Mouse (Mus musculus) kidney, embryonic 15.5 days (tissue): ENCODE results near the gene F2r. TPM values are rescaled to one million over a fixed set of nuclear protein-coding genes. Genes with fewer than 3 reads are reported as not detected.

Experiments
- ATAC-seq: fragments of 200-750 bp; cut with Nextera tagmentation; replicated peaks from 2 replicates; pipeline ENCODE4 v1.8.0; 2017; ENCODE audit warnings: moderate TSS enrichment; ENCODE audit not compliant: low FRiP score
- H3K27ac ChIP-seq: fragments of 300-500 bp; sonication (generic); 2 replicates; pipeline ENCODE4 v1.5.1; 2015; ENCODE audit warnings: mild to moderate bottlenecking, inconsistent platforms
- H3K27me3 ChIP-seq: fragments of 300-500 bp; sonication (generic); 2 replicates; pipeline ENCODE4 v1.6.1; 2015; ENCODE audit warnings: inconsistent platforms
- H3K36me3 ChIP-seq: fragments of 300-500 bp; sonication (generic); 2 replicates; pipeline ENCODE4 v1.6.1; 2015; ENCODE audit warnings: inconsistent platforms
- H3K4me1 ChIP-seq: fragments of 300-500 bp; sonication (generic); 2 replicates; pipeline ENCODE4 v1.6.1; 2015; ENCODE audit warnings: inconsistent platforms
- H3K4me2 ChIP-seq: fragments of 300-500 bp; sonication (generic); 2 replicates; pipeline ENCODE4 v1.6.1; 2015; ENCODE audit warnings: moderate library complexity, mild to moderate bottlenecking, inconsistent platforms
- H3K4me3 ChIP-seq: fragments of 300-500 bp; sonication (generic); replicated peaks from 2 replicates; pipeline ENCODE4 v1.5.1; 2015; ENCODE audit warnings: mild to moderate bottlenecking, inconsistent platforms
- H3K9ac ChIP-seq: fragments of 300-500 bp; sonication (generic); 2 replicates; pipeline ENCODE4 v1.6.1; 2015; ENCODE audit warnings: mild to moderate bottlenecking, inconsistent platforms
- H3K9me3 ChIP-seq: fragments of 300-500 bp; sonication (generic); replicated peaks from 2 replicates; pipeline ENCODE4 v1.6.1; 2016; ENCODE audit warnings: inconsistent platforms
- WGBS: fragments of 180-500 bp; shearing (Covaris S2); methylation state at CpG from one replicate; pipeline ENCODE4 v1.1.7; 2015; ENCODE audit warnings: mixed read lengths; 5-methylcytosine and 5-hydroxymethylcytosine counted together
- polyA plus RNA-seq: library from polyadenylated mRNA; unstranded; fragments of >200 nt; fragmentation: Nextera tagmentation; extraction: Ambion mirVana; gene quantifications from 2 replicates; pipeline ENCODE4 v1.2.1, GENCODE M21; 2015

F2r gene
- polyA plus RNA-seq, 1 experiment from 2014 or later, result 126 TPM

- 62% methylated on average over 7 of the region's 7 CpGs for WGBS
- H3K27ac ChIP-seq, result no peak overlapping the region
- peaks cover 41% of the 10 kb centered on the region for H3K4me1 ChIP-seq
- no peak overlapping the region for H3K4me2 ChIP-seq
- H3K27me3 ChIP-seq, result no peaks in the 10 kb centered on the region
- H3K4me3 ChIP-seq, result no peak overlapping the region
- no peaks in the 10 kb centered on the region for H3K9me3 ChIP-seq
- no peak overlapping the region for H3K9ac ChIP-seq
- no peaks in the 10 kb centered on the region for H3K36me3 ChIP-seq
- no peak for ATAC-seq
Measured at GRCm38 (mm10) chr13:95643740-95644139, 25.5 kb upstream of the F2r start.

- peak; percentile 61 for ATAC-seq
- Histone ChIP-seq H3K9me3 (no peaks in the 10 kb centered on the region), H3K9ac (no peak overlapping the region), H3K4me3 (no peak overlapping the region), H3K4me1 (peaks cover 42% of the 10 kb centered on the region), H3K4me2 (no peak overlapping the region), H3K27me3 (no peaks in the 10 kb centered on the region), H3K27ac (0 out of 2 replicates have a peak overlapping the region, but pooled peaks have one; percentile 42), H3K36me3 (no peaks in the 10 kb centered on the region)
- 72% methylated on average over 17 of the region's 17 CpGs for WGBS
Measured at GRCm38 (mm10) chr13:95641061-95641986, 23.0 kb upstream of the F2r start.

- ATAC-seq, result no peak
- H3K36me3 ChIP-seq, result no peaks in the 10 kb centered on the region
- no peak overlapping the region for H3K4me2 ChIP-seq
- 0 out of 2 replicates have a peak overlapping the region, but pooled peaks have one; percentile 42 for H3K27ac ChIP-seq
- no peaks in the 10 kb centered on the region for H3K9me3 ChIP-seq
- 90% methylated on average over 1 of the region's 1 CpGs for WGBS
- no peak overlapping the region for H3K4me3 ChIP-seq
- H3K4me1 ChIP-seq, result peaks cover 39% of the 10 kb centered on the region
- no peak overlapping the region for H3K9ac ChIP-seq
- H3K27me3 ChIP-seq, result no peaks in the 10 kb centered on the region
Measured at GRCm38 (mm10) chr13:95640408-95640807, 22.1 kb upstream of the F2r start.

GRCm38 (mm10) chr13:95639336-95640116 is 21.2 kb upstream of the F2r start:
- Histone ChIP-seq H3K4me1 (peaks cover 39% of the 10 kb centered on the region), H3K4me2 (no peak overlapping the region), H3K9me3 (no peaks in the 10 kb centered on the region), H3K27me3 (no peaks in the 10 kb centered on the region), H3K4me3 (no peak overlapping the region), H3K27ac (peak overlapping the region; percentile 79), H3K9ac (no peak overlapping the region), H3K36me3 (no peaks in the 10 kb centered on the region)
- 52% methylated on average over 15 of the region's 15 CpGs for WGBS
- ATAC-seq, result no peak

- peak; percentile 49 for ATAC-seq
- Histone ChIP-seq H3K27ac (peak overlapping the region; percentile 79), H3K9ac (no peak overlapping the region), H3K9me3 (no peaks in the 10 kb centered on the region), H3K27me3 (no peaks in the 10 kb centered on the region), H3K36me3 (no peaks in the 10 kb centered on the region), H3K4me3 (no peak overlapping the region), H3K4me2 (no peak overlapping the region), H3K4me1 (peaks cover 39% of the 10 kb centered on the region)
- WGBS, result 19% methylated on average over 5 of the region's 5 CpGs
Measured at GRCm38 (mm10) chr13:95638894-95639293, 20.6 kb upstream of the F2r start.

GRCm38 (mm10) chr13:95637737-95638136 is 19.4 kb upstream of the F2r start:
- Histone ChIP-seq H3K9me3 (no peaks in the 10 kb centered on the region), H3K9ac (no peak overlapping the region), H3K4me3 (no peak overlapping the region), H3K4me1 (peaks cover 39% of the 10 kb centered on the region), H3K27me3 (no peaks in the 10 kb centered on the region), H3K36me3 (no peaks in the 10 kb centered on the region), H3K4me2 (no peak overlapping the region), H3K27ac (peak overlapping the region; percentile 79; the same call in 1 of the 2 replicates)
- ATAC-seq, result no peak
- 82% methylated on average over 10 of the region's 10 CpGs for WGBS

- Histone ChIP-seq H3K4me2 (no peak overlapping the region), H3K27me3 (no peaks in the 10 kb centered on the region), H3K9ac (no peak overlapping the region), H3K27ac (no peak overlapping the region), H3K4me1 (peaks cover 25% of the 10 kb centered on the region), H3K36me3 (0 out of 2 replicates have a peak, but pooled peaks cover 5% of the 10 kb centered on the region), H3K4me3 (no peak overlapping the region), H3K9me3 (no peaks in the 10 kb centered on the region)
- ATAC-seq, result no peak
- WGBS, result 92% methylated on average over 12 of the region's 12 CpGs
Measured at GRCm38 (mm10) chr13:95635301-95635700, 17.0 kb upstream of the F2r start.

- Histone ChIP-seq H3K9ac (no peak overlapping the region), H3K4me2 (no peak overlapping the region), H3K27me3 (no peaks in the 10 kb centered on the region), H3K9me3 (no peaks in the 10 kb centered on the region), H3K36me3 (0 out of 2 replicates have a peak, but pooled peaks cover 5% of the 10 kb centered on the region), H3K4me1 (peaks cover 20% of the 10 kb centered on the region), H3K27ac (peak overlapping the region; percentile 66), H3K4me3 (no peak overlapping the region)
- no peak for ATAC-seq
- 24% methylated on average over 2 of the region's 2 CpGs for WGBS
Measured at GRCm38 (mm10) chr13:95634451-95634850, 16.2 kb upstream of the F2r start.

- no peak overlapping the region for H3K9ac ChIP-seq
- peaks cover 9% of the 10 kb centered on the region for H3K4me1 ChIP-seq
- no peak overlapping the region for H3K4me3 ChIP-seq
- 76% methylated on average over 2 of the region's 2 CpGs for WGBS
- 0 out of 2 replicates have a peak, but pooled peaks cover 5% of the 10 kb centered on the region for H3K36me3 ChIP-seq
- no peak overlapping the region for H3K27ac ChIP-seq
- H3K4me2 ChIP-seq, result no peak overlapping the region
- H3K9me3 ChIP-seq, result no peaks in the 10 kb centered on the region
- no peak for ATAC-seq
- H3K27me3 ChIP-seq, result no peaks in the 10 kb centered on the region
Measured at GRCm38 (mm10) chr13:95633384-95633783, 15.1 kb upstream of the F2r start.

GRCm38 (mm10) chr13:95632144-95632543 is 13.9 kb upstream of the F2r start:
- Histone ChIP-seq H3K27ac (no peak overlapping the region), H3K4me2 (no peak overlapping the region), H3K9ac (no peak overlapping the region), H3K27me3 (no peaks in the 10 kb centered on the region), H3K4me1 (0 out of 2 replicates have a peak, but pooled peaks cover 3% of the 10 kb centered on the region), H3K9me3 (no peaks in the 10 kb centered on the region), H3K36me3 (0 out of 2 replicates have a peak, but pooled peaks cover 5% of the 10 kb centered on the region), H3K4me3 (no peak overlapping the region)
- ATAC-seq, result no peak
- 91% methylated on average over 6 of the region's 6 CpGs for WGBS

GRCm38 (mm10) chr13:95630747-95631146 is 12.5 kb upstream of the F2r start:
- no peak overlapping the region for H3K4me2 ChIP-seq
- 63% methylated on average over 2 of the region's 2 CpGs for WGBS
- 0 out of 2 replicates have a peak, but pooled peaks cover 5% of the 10 kb centered on the region for H3K36me3 ChIP-seq
- no peak overlapping the region for H3K4me3 ChIP-seq
- H3K27ac ChIP-seq, result no peak overlapping the region
- 0 out of 2 replicates have a peak, but pooled peaks cover 3% of the 10 kb centered on the region for H3K4me1 ChIP-seq
- no peak for ATAC-seq
- H3K9ac ChIP-seq, result no peak overlapping the region
- no peaks in the 10 kb centered on the region for H3K27me3 ChIP-seq
- no peaks in the 10 kb centered on the region for H3K9me3 ChIP-seq

- no peak for ATAC-seq
- Histone ChIP-seq H3K9ac (no peak overlapping the region), H3K4me2 (no peak overlapping the region), H3K27me3 (no peaks in the 10 kb centered on the region), H3K9me3 (no peaks in the 10 kb centered on the region), H3K36me3 (0 out of 2 replicates have a peak, but pooled peaks cover 5% of the 10 kb centered on the region), H3K27ac (no peak overlapping the region), H3K4me1 (0 out of 2 replicates have a peak, but pooled peaks cover 3% of the 10 kb centered on the region), H3K4me3 (no peak overlapping the region)
- WGBS, result 89% methylated on average over 10 of the region's 10 CpGs
Measured at GRCm38 (mm10) chr13:95629751-95630150, 11.5 kb upstream of the F2r start.
